Mouse (Mus musculus): ENCODE results near the gene 4930535I16Rik. TPM values are rescaled to one million over a fixed set of nuclear protein-coding genes. Genes with fewer than 3 reads are reported as not detected.

The 4930535I16Rik gene
- not detected for polyA plus RNA-seq (2017; shearing (Covaris generic))

DNA sequence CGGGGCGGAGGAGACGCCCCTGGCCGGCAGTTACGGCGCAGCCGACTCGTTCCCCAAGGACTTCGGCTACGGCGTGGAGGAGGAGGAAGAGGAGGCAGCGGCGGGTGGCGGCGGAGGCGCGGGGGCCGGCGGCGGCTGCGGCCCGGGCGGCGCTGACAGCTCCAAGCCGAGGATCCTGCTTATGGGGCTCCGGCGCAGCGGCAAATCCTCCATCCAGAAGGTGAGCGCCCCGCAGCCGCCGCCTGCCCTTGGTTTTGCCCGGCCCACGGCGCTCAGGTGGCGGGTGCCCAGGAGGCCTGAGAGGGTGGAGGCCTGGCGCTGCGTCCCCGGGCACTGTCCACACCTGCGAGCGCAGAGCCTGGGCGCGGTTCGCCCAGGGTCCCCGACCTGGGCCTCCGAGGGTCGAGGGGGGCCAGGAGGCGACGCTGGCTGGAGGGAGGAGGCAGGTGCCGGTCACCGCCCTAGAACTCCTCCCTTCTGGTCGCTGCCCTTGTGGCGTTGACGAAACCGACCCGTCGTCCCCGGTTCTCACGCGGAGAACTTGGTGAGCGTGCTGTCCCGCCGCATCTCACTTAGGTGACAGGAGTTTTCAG, at the start of gene 4930535I16Rik:
Gene 4930535I16Rik (minus strand): TSS at position 475 of the 593 bp plus-strand sequence.

DNA sequence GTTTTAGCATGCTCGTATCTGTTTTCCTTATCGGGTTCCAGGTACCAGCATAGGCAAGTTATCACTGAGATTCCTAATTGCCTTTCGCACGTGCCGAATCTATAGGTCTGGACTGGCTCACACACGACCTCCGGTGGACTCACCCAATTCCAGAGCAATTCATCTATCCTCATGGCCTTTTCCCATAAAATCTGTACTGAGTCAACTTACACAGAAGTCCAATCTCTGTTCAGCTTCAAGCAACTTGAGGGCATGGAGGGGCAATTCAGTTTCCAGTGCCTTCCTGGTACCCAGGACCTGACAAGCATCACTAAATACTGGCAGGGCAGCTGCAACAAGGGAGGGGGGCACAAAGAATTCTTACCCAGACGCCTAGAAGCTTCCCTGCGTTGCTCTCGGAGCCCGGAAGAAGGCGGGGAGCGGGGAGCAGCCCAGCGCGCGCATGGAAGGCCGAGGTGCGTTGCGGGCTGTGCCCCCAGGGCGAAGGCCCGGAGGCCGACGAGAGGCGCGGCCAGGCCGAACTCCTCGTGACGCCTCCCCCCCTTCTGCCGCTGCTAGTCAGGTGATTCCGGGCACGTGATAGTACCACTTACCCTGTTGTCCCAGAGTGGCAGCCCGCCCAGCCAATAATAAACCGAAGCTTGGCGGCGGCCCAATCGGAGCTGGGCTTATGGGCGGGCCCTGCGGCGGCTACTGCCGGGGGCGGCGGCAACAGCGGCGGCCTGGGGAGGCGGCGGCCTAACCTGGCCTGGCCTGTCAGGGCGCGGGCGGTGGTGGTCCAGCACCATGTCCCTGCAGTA, 874 bp downstream of the 4930535I16Rik start, which contains the start of gene Rragc:
Gene Rragc (plus strand): TSS at position 699 of the 800 bp plus-strand sequence.

DNA sequence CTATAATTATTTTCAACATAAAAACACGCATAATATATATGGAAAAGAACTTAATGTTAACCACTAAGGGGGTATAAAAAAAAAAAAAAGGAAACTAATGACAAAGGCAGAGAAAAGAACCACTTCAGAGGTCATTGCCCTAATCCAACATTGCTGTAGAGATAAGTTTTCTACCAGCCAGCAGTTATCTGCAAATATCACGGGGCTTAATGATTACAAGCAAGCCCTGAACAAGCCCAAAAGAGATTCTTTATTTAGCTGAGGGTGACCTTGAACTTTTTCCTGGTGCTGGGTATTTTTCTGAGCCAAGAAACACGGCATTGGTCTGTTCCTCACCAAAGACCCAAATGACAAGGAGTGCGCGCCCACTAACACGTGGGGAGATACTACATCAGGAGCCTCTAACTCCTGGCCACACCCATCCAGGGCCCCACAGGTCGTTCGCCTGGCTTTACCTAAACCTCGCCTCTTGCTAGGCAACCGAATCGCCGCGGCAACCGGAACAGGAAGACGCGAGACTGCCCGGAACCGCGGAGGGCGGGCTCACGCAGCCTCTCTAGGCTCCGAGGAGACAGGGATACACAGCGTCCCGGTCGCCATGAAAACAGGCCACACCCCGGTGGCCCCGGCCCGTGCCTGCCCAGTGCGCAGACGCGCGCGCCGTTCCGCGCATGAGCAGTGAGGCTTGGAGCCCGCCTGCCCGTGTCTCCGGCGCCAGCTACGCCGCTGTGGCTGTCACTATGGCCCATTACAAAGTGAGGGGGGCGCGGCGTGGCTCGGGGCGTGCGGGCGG, 13.3 kb downstream of the 4930535I16Rik start, which contains the start of gene Mycbp:
Gene Mycbp (plus strand): TSS at position 500 of the 793 bp plus-strand sequence.

Other genes starting within 250 kb of the 4930535I16Rik start
- 165 TPM for gene Macf1, start 233.7 kb downstream of the 4930535I16Rik start, polyA plus RNA-seq (2017; shearing (Covaris generic))
- gene Ndufs5, start 199.8 kb downstream of the 4930535I16Rik start, polyA plus RNA-seq (2017; shearing (Covaris generic)), result 162 TPM
- gene Akirin1, start 167.7 kb downstream of the 4930535I16Rik start, polyA plus RNA-seq (2017; shearing (Covaris generic)), result 22.6 TPM
- not detected for gene Rhbdl2, start 130.1 kb downstream of the 4930535I16Rik start, polyA plus RNA-seq (2017; shearing (Covaris generic))
- not detected for gene 4933427I04Rik, start 58.3 kb downstream of the 4930535I16Rik start, polyA plus RNA-seq (2017; shearing (Covaris generic))
- gene Mycbp, start 13.2 kb downstream of the 4930535I16Rik start, polyA plus RNA-seq (2017; shearing (Covaris generic)), result 14.9 TPM
- gene Rragc, start 576 bp downstream of the 4930535I16Rik start, polyA plus RNA-seq (2017; shearing (Covaris generic)), result 22.0 TPM

All from inflammation-experienced regulatory T-cells, adult 16 weeks (primary cell).